Mouse (Mus musculus) ES-Bruce4 (cell line): ENCODE results near the gene Prr18. TPM values are rescaled to one million over a fixed set of nuclear protein-coding genes. Genes with fewer than 3 reads are reported as not detected.

Experiments
- H3K27ac ChIP-seq: 2 replicates; pipeline ENCODE4 v1.5.1; 2012; ENCODE audit warnings: low read length, inconsistent platforms; ENCODE audit not compliant: insufficient read depth
- H3K27me3 ChIP-seq: 2 replicates; pipeline ENCODE4 v1.6.1; 2012; ENCODE audit warnings: mild to moderate bottlenecking, low read length, inconsistent platforms; ENCODE audit not compliant: control insufficient read depth, poor library complexity, insufficient read depth, severe bottlenecking
- H3K36me3 ChIP-seq: 2 replicates; pipeline ENCODE4 v1.6.1; 2012; ENCODE audit warnings: inconsistent platforms, mild to moderate bottlenecking, low read length, moderate library complexity; ENCODE audit not compliant: control insufficient read depth, poor library complexity, insufficient read depth, severe bottlenecking
- H3K4me1 ChIP-seq: one replicate; pipeline ENCODE4 v1.8.1; 2011; ENCODE audit warnings: low read length; ENCODE audit not compliant: control insufficient read depth, insufficient read depth
- H3K4me3 ChIP-seq: 2 replicates; pipeline ENCODE4 v1.5.1; 2011; ENCODE audit warnings: low read depth, mild to moderate bottlenecking, low read length
- H3K9ac ChIP-seq: 2 replicates; pipeline ENCODE4 v1.6.1; 2012; ENCODE audit warnings: low read depth, mild to moderate bottlenecking, inconsistent platforms; ENCODE audit not compliant: poor library complexity, severe bottlenecking
- H3K9me3 ChIP-seq: replicated peaks from 2 replicates; pipeline ENCODE4 v1.6.1; 2012; ENCODE audit warnings: mild to moderate bottlenecking, low read length, inconsistent platforms; ENCODE audit not compliant: control insufficient read depth, poor library complexity, insufficient read depth, severe bottlenecking
- CTCF ChIP-seq: IDR thresholded peaks from one replicate; pipeline ENCODE4 v1.8.1; 2011; ENCODE audit warnings: low read depth, low read length
- EP300 ChIP-seq: IDR thresholded peaks from 2 replicates; pipeline ENCODE4 v1.6.1; 2011; ENCODE audit warnings: low read depth, low read length; ENCODE audit not compliant: insufficient read depth
- POLR2A ChIP-seq: IDR thresholded peaks from one replicate; pipeline ENCODE4 v1.8.1; 2011; ENCODE audit warnings: low read length; ENCODE audit not compliant: insufficient read depth
- polyA plus RNA-seq: library from polyadenylated mRNA; stranded (reverse); fragments of >200 nt; gene quantifications from 2 replicates; pipeline ENCODE4 v1.2.4, GENCODE M21; 2011; ENCODE audit warnings: low read depth; ENCODE audit not compliant: missing spikeins, insufficient read depth, insufficient read length

Gene Prr18
- polyA plus RNA-seq, 1 experiment, result 0.61 TPM

DNA sequence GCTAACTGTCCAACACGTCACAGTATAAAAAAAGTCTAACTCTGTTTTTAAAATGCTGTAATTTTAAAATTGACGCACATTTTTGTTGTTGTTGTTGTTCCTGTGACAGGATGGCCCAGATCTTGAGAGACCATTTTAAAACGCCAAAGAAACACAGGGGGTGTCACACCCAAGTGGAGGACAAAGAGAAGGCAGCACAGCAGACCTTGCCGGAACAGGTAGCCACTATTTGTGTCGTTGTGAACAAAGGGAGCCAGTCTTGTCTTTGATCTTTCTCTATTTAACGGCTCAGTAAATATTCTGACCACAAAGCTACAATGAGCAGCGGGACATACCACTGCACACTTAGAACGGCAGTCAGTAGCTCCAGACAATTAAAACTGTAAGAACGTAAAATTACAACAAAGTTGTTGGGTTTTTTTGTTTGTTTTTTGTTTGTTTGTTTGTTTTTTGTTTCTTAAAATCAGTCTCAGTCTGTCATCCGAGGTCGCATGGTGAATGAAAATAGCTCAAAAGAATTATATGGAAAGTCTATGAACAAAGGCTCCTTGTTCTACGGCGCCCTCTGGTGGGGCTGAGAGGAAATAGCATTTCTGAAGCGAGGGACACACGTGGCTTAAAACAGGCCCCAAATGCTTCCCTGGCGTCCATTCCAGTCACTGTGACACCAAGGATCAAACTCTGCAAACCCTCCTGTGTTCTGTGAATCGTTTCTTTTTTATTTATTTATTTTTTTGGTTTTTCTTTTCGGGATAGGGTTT, 35.2 kb downstream of the Prr18 start:
- H3K27me3 ChIP-seq, result no peaks in the 10 kb centered on the region
- H3K9me3 ChIP-seq, result no peaks in the 10 kb centered on the region
- peak overlapping the region; percentile 11; the same call in 1 of the 2 replicates for H3K4me3 ChIP-seq
- TF ChIP-seq CTCF, result peak; percentile 60
- no peak for TF ChIP-seq EP300
- TF ChIP-seq POLR2A, result no peak
- no peaks in the 10 kb centered on the region for H3K4me1 ChIP-seq
- peak overlapping the region; percentile 88 for H3K27ac ChIP-seq
- no peaks in the 10 kb centered on the region for H3K36me3 ChIP-seq
- peak overlapping the region; percentile 21; the same call in 1 of the 2 replicates for H3K9ac ChIP-seq

DNA sequence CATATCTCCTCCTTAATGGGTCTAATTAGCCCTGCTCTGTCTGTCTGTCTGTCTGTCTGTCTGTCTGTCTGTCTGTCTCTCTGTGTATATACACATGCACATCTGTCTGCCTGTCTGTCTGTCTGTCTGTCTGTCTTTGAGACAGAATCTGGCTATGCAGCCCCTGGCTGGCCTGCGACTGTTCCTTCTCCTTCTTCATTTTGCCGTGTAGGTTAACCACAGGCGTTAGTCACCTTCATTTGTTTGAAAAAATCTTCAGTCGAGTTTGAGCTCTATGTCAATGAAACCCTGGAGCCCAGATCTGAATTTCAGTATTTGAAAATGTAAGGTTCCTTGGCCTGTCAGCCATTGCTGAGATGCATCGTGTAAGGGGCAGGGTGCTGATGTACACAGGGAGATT, 40.0 kb downstream of the Prr18 start:
- no peaks in the 10 kb centered on the region for H3K27me3 ChIP-seq
- no peaks in the 10 kb centered on the region for H3K4me1 ChIP-seq
- no peak overlapping the region for H3K9ac ChIP-seq
- no peak overlapping the region for H3K27ac ChIP-seq
- no peaks in the 10 kb centered on the region for H3K9me3 ChIP-seq
- H3K36me3 ChIP-seq, result no peaks in the 10 kb centered on the region
- H3K4me3 ChIP-seq, result no peak overlapping the region
- TF ChIP-seq EP300 (no peak), CTCF (no peak), POLR2A (no peak)

DNA sequence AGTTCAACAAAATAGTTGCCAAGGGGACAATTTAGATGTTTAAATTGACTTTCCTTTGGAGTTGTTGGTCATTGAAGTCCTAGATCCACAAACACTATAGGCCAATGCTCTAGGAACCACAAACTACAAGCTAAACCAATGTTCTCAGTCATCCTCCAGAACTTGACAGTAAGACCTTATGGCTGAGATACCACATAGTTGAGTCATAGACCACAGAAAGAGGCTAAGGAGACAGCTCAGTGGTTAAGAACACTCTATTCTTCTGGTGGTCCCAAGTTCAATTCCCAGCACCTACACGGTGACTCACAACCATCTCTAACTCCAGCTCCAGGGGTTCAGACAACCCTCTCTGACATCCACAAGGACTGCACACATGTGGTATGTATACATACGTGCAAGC, 48.2 kb downstream of the Prr18 start:
- no peaks in the 10 kb centered on the region for H3K27me3 ChIP-seq
- H3K4me3 ChIP-seq, result no peak overlapping the region
- no peaks in the 10 kb centered on the region for H3K4me1 ChIP-seq
- no peak overlapping the region for H3K27ac ChIP-seq
- TF ChIP-seq CTCF (no peak), POLR2A (no peak), EP300 (no peak)
- H3K9ac ChIP-seq, result no peak overlapping the region
- no peaks in the 10 kb centered on the region for H3K9me3 ChIP-seq
- no peaks in the 10 kb centered on the region for H3K36me3 ChIP-seq

DNA sequence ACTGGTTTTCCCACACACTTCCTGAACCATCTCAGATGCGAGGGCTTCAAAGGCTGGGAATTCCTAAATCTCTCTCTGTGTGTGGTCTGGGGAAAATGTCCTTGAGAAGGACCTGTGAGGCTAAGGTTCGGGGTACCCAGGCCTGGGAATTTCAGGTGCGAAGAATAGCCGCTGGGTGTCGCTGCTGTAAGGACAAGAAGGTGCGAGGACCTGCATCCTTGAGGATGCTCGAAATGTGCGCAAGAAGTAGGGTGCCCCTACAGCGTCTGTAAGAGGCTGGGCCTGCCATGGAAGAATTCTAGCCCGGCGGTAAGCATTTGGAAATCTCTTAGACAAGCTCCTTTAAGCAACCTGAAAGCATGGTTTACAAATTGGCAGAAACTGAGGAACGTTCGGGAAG, 51.2 kb downstream of the Prr18 start:
- no peaks in the 10 kb centered on the region for H3K36me3 ChIP-seq
- no peak for TF ChIP-seq EP300
- peak; percentile 75 for TF ChIP-seq CTCF
- no peak overlapping the region for H3K27ac ChIP-seq
- H3K4me1 ChIP-seq, result no peaks in the 10 kb centered on the region
- H3K9ac ChIP-seq, result no peak overlapping the region
- no peak overlapping the region for H3K4me3 ChIP-seq
- H3K9me3 ChIP-seq, result no peaks in the 10 kb centered on the region
- H3K27me3 ChIP-seq, result no peaks in the 10 kb centered on the region

DNA sequence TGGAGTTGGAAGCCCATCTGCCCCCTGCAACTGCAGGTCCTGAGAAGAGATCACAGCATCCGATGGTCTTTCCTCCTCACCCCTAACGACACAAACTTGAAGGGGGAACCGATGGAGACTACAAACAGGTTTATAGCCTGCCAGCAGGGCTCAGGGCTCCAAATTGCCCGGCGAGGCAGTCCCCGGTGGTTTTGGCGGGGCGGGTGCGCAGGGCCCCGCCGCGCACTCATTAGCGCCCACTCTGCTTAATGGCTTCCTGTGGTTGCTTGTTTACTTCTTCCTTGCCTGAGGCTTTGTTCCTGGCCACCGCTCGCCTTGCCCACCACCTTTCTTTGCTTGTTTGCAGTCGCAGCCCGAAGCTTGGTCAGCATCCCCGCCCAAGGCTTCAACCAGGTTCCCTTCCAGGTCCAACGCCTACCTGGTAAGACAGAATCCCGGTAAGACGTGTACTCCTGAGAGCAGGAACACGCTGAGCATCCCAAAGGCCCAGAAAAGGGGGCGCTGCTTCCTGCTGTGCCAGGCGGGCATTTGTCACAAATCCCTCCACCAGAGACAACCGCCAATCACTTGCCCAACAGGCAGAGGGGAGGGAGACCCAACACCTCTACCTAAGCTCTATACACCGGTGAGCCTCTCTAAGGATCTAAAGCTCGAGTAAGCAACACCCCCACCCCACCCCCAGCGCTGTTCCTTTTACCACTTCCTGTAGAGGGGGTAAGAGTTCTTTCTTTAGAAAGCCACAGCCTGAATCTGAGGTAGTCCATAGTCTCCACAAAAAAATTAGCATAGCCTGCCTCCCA, 51.9 kb downstream of the Prr18 start:
- no peak overlapping the region for H3K9ac ChIP-seq
- H3K4me3 ChIP-seq, result peak overlapping the region; percentile 44
- no peak overlapping the region for H3K27ac ChIP-seq
- H3K9me3 ChIP-seq, result no peaks in the 10 kb centered on the region
- H3K27me3 ChIP-seq, result no peaks in the 10 kb centered on the region
- no peaks in the 10 kb centered on the region for H3K4me1 ChIP-seq
- TF ChIP-seq POLR2A, result no peak
- no peak for TF ChIP-seq EP300
- no peak for TF ChIP-seq CTCF
- no peaks in the 10 kb centered on the region for H3K36me3 ChIP-seq

DNA sequence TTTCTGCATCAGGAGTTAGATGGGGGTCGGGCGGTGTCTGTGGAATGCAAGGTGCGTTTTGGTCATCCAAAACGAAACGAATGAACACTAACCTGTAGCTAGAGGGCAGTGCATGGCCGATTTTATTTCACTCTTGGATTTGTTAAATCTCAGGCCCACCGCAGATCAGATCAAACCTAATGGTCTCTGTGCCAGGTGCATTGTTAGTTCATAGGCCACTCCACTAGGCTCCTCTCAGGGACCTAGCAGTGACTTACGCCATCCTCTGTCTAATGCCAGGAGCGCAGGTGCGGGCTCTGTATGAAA, 52.5 kb downstream of the Prr18 start:
- H3K4me3 ChIP-seq, result no peak overlapping the region
- no peaks in the 10 kb centered on the region for H3K9me3 ChIP-seq
- no peaks in the 10 kb centered on the region for H3K27me3 ChIP-seq

More for the DNA sequence above, 52.5 kb downstream of the Prr18 start:
- no peaks in the 10 kb centered on the region for H3K4me1 ChIP-seq
- no peak for TF ChIP-seq CTCF
- no peak for TF ChIP-seq POLR2A
- no peak for TF ChIP-seq EP300
- H3K9ac ChIP-seq, result no peak overlapping the region
- no peaks in the 10 kb centered on the region for H3K36me3 ChIP-seq
- no peak overlapping the region for H3K27ac ChIP-seq
